Mouse (Mus musculus) erythroblast, embryonic 14.5 days (primary cell): Measurements from ENCODE around the gene Zfp979. TPM values are rescaled to one million over a fixed set of nuclear protein-coding genes. Genes with fewer than 3 reads are reported as not detected.
"Not testable (repeated sequence)": the region's sequence is repeated elsewhere in the genome, so short reads cannot be mapped to it uniquely, and the experiment has no call there.

ENCODE experiments used
- H3K27me3 ChIP-seq: 2 replicates; pipeline ENCODE4 v1.6.1; 2012; ENCODE audit warnings: inconsistent platforms; ENCODE audit not compliant: control insufficient read depth
- H3K36me3 ChIP-seq: 2 replicates; pipeline ENCODE4 v1.6.1; 2012; ENCODE audit warnings: mild to moderate bottlenecking, inconsistent platforms; ENCODE audit not compliant: control insufficient read depth
- H3K4me1 ChIP-seq: 2 replicates; pipeline ENCODE4 v1.6.1; 2012; ENCODE audit warnings: inconsistent platforms; ENCODE audit not compliant: control insufficient read depth
- H3K4me3 ChIP-seq: replicated peaks from 2 replicates; pipeline ENCODE3; 2012; ENCODE audit warnings: moderate library complexity, mild to moderate bottlenecking, inconsistent platforms
- H3K9me3 ChIP-seq: 2 replicates; pipeline ENCODE4 v1.6.1; 2012; ENCODE audit warnings: low read length, inconsistent platforms, mixed read lengths; ENCODE audit not compliant: control insufficient read depth
- GATA1 ChIP-seq: IDR thresholded peaks from 2 replicates; pipeline ENCODE4 v1.6.1; 2012; ENCODE audit warnings: low read length, inconsistent platforms, mixed read lengths
- TAL1 ChIP-seq: IDR thresholded peaks from 3 replicates; pipeline ENCODE4 v1.6.1; 2012; ENCODE audit warnings: low read length, inconsistent platforms, mixed read lengths
- polyA plus RNA-seq: library from polyadenylated mRNA; stranded (reverse); fragments of >175 nt; gene quantifications from 2 replicates; pipeline ENCODE4 v1.2.3, GENCODE M21; 2012

The Zfp979 gene
- polyA plus RNA-seq, 1 experiment = 0.02 TPM

DNA sequence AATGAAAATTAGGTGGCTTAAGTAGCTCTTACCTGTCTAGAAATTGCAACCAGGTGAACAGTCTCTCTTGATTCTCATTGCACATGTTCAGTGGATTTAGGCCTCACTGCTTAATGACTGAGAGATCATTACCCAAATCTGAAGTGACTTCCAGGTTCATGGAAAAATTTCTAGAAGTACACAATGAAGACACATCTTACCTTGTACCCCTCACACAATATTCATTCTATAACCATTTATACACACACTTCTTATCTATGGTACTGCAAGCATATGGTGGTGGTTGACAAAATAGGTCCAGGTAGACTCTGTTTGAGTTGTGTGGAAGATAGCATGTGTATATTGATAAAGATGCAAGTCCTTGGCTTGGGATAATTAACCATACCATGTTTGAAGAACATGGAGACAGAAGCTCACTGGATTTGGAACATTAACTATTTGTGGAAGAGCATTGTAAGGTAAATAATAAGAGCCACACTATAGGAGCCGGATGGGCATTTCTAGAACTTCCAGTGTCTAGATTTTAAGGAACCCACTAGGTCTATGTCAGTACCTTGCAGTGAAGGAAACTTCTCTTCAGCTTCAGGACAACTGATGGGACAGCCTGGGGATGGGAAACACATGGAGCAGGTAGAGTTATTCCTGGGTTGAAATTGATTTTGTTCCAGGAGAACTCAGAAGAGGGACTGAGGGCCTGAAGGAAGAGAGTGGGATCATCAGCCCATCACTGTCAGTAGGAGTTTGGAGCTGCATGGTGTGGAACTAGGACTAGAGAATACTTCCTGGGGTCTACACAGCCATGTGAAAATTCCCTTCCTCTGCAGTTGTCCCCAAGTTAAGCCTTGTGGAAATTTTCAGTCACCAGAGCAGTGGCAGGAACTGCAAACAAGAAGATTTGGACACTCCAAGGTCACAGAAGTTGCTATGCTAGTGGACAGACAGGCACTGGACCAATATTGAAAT lies 55.5 kb downstream of the Zfp979 start:
- Histone ChIP-seq H3K27me3 (no peaks in the 10 kb centered on the region), H3K4me3 (no peak overlapping the region), H3K4me1 (no peaks in the 10 kb centered on the region), H3K9me3 (peaks cover 9% of the 10 kb centered on the region), H3K36me3 (no peaks in the 10 kb centered on the region)
- no peak for TF ChIP-seq GATA1
- no peak for TF ChIP-seq TAL1

DNA sequence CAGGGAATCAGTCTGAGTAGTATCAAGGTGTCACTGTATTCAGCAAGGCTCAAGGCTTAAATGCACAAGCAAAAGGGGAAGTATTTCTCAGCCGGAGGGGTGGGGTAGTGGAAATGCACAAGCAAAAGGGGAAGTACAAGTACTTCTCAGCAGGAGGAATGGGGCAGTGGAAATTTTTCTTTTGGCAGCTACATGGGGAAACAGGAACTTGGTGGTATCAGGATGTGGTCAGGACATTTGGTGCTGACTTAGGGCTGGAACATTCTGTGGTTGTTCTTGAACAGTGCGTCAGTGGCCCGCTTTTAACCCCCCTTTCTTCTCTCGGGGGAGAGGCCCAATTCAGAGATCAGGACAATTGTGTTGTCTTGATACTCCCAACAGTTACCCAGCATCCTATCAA lies 62.9 kb downstream of the Zfp979 start:
- not testable (repeated sequence) for H3K4me3 ChIP-seq, H3K9me3 ChIP-seq, H3K36me3 ChIP-seq, H3K27me3 ChIP-seq, H3K4me1 ChIP-seq

DNA sequence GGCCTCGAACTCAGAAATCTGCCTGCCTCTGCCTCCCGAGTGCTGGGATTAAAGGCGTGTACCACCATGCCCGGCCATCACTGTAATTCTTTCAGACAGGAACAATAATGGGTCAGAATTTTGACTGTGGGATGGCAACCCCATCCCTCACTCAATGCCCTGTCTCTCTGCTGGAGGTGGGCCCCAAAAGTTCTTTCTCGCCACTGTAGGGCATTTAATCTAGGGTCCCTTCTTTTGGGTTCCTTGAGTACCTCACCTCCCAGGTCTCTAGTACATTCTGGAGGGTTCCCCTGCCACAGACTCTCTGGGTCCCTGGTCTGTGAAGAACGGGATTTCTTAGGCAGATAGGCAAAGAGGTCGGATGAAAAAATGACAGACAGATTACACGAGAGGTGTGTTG lies 71.2 kb downstream of the Zfp979 start:
- H3K4me1 ChIP-seq, H3K36me3 ChIP-seq, H3K27me3 ChIP-seq, H3K4me3 ChIP-seq: not testable (repeated sequence)
- peaks cover 11% of the 10 kb centered on the region for H3K9me3 ChIP-seq

DNA sequence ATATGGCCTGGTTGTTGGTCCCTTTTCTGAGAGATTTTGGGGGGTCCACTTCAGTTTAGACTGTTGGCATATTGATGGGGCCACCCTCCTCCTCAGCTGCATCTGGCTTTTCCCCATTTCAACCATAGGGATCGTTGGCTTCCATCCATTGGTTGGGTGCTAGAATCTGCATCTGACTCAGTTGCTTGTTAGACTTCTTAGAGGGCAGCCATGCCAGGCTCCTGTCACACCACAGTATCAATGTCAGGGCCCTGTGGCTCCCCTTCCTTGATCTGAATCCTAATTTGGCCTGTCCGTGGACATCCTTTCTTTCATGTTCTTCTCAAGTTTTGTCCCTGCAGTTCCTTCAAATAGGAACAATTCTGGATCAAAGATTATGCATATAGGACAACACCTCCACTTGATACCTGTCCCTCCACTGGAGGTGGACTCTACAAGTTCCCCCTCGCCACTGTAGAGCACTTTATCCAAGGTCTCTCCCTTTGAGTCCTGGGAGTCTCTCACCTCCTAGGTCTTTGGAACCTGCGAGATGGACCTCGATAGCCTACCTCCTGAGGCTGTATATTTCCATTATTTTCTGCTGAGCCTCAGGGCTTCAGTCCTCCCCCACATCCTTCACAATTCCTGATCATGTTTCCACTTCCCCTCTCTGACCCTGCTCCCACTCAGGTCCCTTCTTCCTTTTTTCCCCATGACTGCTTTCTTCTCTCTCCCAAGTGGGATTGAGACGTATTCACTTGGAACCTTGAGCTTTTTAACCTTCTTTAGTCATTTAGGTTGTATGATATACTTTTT lies 76.7 kb downstream of the Zfp979 start:
- Histone ChIP-seq H3K4me3 (no peak overlapping the region), H3K4me1 (no peaks in the 10 kb centered on the region), H3K36me3 (no peaks in the 10 kb centered on the region), H3K9me3 (peaks cover 13% of the 10 kb centered on the region), H3K27me3 (no peaks in the 10 kb centered on the region)
- TF ChIP-seq TAL1 (no peak), GATA1 (no peak)

Other genes with a start within 250 kb of the Zfp979 start
- not detected in 2 replicates for gene Zfp982, start 150.1 kb downstream of the Zfp979 start, polyA plus RNA-seq
- gene Gm16503, start 102.3 kb downstream of the Zfp979 start, polyA plus RNA-seq = not detected in 2 replicates
- not detected in 2 replicates for gene Zfp985, start 89.2 kb downstream of the Zfp979 start, polyA plus RNA-seq
- gene Zfp534, start 60.0 kb upstream of the Zfp979 start, polyA plus RNA-seq = 0.01 TPM in 1 of 2 replicates, not detected in the other
- not detected in 2 replicates for gene Zfp984, start 167.3 kb upstream of the Zfp979 start, polyA plus RNA-seq
- gene Zfp933, start 205.9 kb upstream of the Zfp979 start, polyA plus RNA-seq = 0.01 TPM in 1 of 2 replicates, not detected in the other
- gene Miip, start 226.3 kb upstream of the Zfp979 start, polyA plus RNA-seq = 9.4 and 19.8 TPM in 2 replicates
- gene Fv1, start 226.5 kb upstream of the Zfp979 start, polyA plus RNA-seq = not detected in 2 replicates